Mouse (Mus musculus) liver, embryonic 12.5 days (tissue): Measurements from ENCODE around the gene Skint10. TPM values are rescaled to one million over a fixed set of nuclear protein-coding genes. Genes with fewer than 3 reads are reported as not detected.

Experiments
- ATAC-seq: fragments of 200-750 bp; cut with Nextera tagmentation; 2 replicates; pipeline ENCODE4 v1.8.0; 2017; ENCODE audit warnings: moderate number of reproducible peaks, mild to moderate bottlenecking, moderate library complexity
- H3K27ac ChIP-seq: fragments of 300-500 bp; sonication (generic); 2 replicates; pipeline ENCODE4 v1.5.1; 2016; ENCODE audit warnings: mild to moderate bottlenecking
- H3K27me3 ChIP-seq: fragments of 300-500 bp; sonication (generic); replicated peaks from 2 replicates; pipeline ENCODE4 v1.6.1; 2016; ENCODE audit warnings: mild to moderate bottlenecking, moderate library complexity
- H3K36me3 ChIP-seq: fragments of 300-500 bp; sonication (generic); 2 replicates; pipeline ENCODE4 v1.6.1; 2016; ENCODE audit warnings: mild to moderate bottlenecking, moderate library complexity
- H3K4me1 ChIP-seq: fragments of 300-500 bp; sonication (generic); 2 replicates; pipeline ENCODE4 v1.6.1; 2016
- H3K4me2 ChIP-seq: fragments of 300-500 bp; sonication (generic); 2 replicates; pipeline ENCODE4 v1.6.1; 2016; ENCODE audit warnings: mild to moderate bottlenecking, moderate library complexity
- H3K4me3 ChIP-seq: fragments of 300-500 bp; sonication (generic); 2 replicates; pipeline ENCODE4 v1.5.1; 2016; ENCODE audit warnings: mild to moderate bottlenecking, moderate library complexity
- H3K9ac ChIP-seq: fragments of 300-500 bp; sonication (generic); 2 replicates; pipeline ENCODE4 v1.6.1; 2016; ENCODE audit warnings: mild to moderate bottlenecking, moderate library complexity
- H3K9me3 ChIP-seq: fragments of 300-500 bp; sonication (generic); replicated peaks from 2 replicates; pipeline ENCODE4 v1.6.1; 2016; ENCODE audit warnings: mild to moderate bottlenecking, moderate library complexity
- WGBS: fragments of 180-500 bp; shearing (Covaris S2); methylation state at CpG from one replicate; pipeline ENCODE4 v1.1.7; 2016; ENCODE audit not compliant: insufficient replicate concordance; 5-methylcytosine and 5-hydroxymethylcytosine counted together
- polyA plus RNA-seq: library from polyadenylated mRNA; unstranded; fragments of >200 nt; fragmentation: Nextera tagmentation; extraction: Ambion mirVana; gene quantifications from 2 replicates; pipeline ENCODE4 v1.2.1, GENCODE M21; 2016

Gene Skint10
- not detected in 2 replicates for polyA plus RNA-seq

GRCm38 (mm10) chr4:112774766-112775165 lies at the start of gene Skint10:
TSS of gene Skint10 (minus strand) at chr4:112774866.
- no peak within 1 kb of the TSS for H3K4me2 ChIP-seq
- no peaks in the 10 kb centered on the region for H3K27me3 ChIP-seq
- H3K9ac ChIP-seq: no peak within 1 kb of the TSS
- no peak within 1 kb of the TSS for H3K4me3 ChIP-seq
- no peaks in the 10 kb centered on the region for H3K4me1 ChIP-seq
- no peaks in the 10 kb centered on the region for H3K9me3 ChIP-seq
- H3K36me3 ChIP-seq: no peaks in the 10 kb centered on the region
- no peak for ATAC-seq
- no peak within 1 kb of the TSS for H3K27ac ChIP-seq
- WGBS: 50% methylated on average over 1 of the region's 1 CpGs

- peaks cover 4% of the 10 kb centered on the region for H3K9me3 ChIP-seq
- 0% methylated on average over 1 of the region's 1 CpGs for WGBS
- H3K4me1 ChIP-seq: no peaks in the 10 kb centered on the region
- no peak overlapping the region for H3K27ac ChIP-seq
- no peaks in the 10 kb centered on the region for H3K27me3 ChIP-seq
- ATAC-seq: no peak
- no peak overlapping the region for H3K4me3 ChIP-seq
- no peak overlapping the region for H3K9ac ChIP-seq
- no peak overlapping the region for H3K4me2 ChIP-seq
- no peaks in the 10 kb centered on the region for H3K36me3 ChIP-seq
Observed at GRCm38 (mm10) chr4:112790646-112791045, 16.0 kb upstream of the Skint10 start.

Other genes with a start within 250 kb of the Skint10 start
- gene Skint2, start 217.7 kb downstream of the Skint10 start, polyA plus RNA-seq: not detected in 2 replicates